Mouse (Mus musculus) lung, postnatal 0 days (tissue): ENCODE measurements around the gene Mnx1. TPM values are rescaled to one million over a fixed set of nuclear protein-coding genes. Genes with fewer than 3 reads are reported as not detected.

Source experiments
- ATAC-seq: fragments of 200-750 bp; cut with Nextera tagmentation; 2 replicates; pipeline ENCODE4 v1.8.0; 2017; ENCODE audit warnings: moderate library complexity
- DNase-seq: peaks from one replicate; pipeline ENCODE4 v3.0.0-alpha.2; 2016; ENCODE audit warnings: low spot score
- H3K27ac ChIP-seq: fragments of 300-500 bp; sonication (generic); 2 replicates; pipeline ENCODE4 v1.5.1; 2014; ENCODE audit warnings: antibody characterized with exemption, mild to moderate bottlenecking, low read length, mixed read lengths
- H3K27me3 ChIP-seq: fragments of 300-500 bp; sonication (generic); replicated peaks from 2 replicates; pipeline ENCODE4 v1.6.1; 2014; ENCODE audit warnings: low read length, mixed read lengths; ENCODE audit not compliant: insufficient read depth
- H3K36me3 ChIP-seq: fragments of 300-500 bp; sonication (generic); 2 replicates; pipeline ENCODE4 v1.6.1; 2014; ENCODE audit warnings: low read length, mixed read lengths; ENCODE audit not compliant: insufficient read depth
- H3K4me1 ChIP-seq: fragments of 300-500 bp; sonication (generic); 2 replicates; pipeline ENCODE4 v1.6.1; 2014; ENCODE audit warnings: antibody characterized with exemption, low read depth, low read length, mixed read lengths; ENCODE audit not compliant: insufficient read depth
- H3K4me2 ChIP-seq: fragments of 300-500 bp; sonication (generic); replicated peaks from 2 replicates; pipeline ENCODE4 v1.6.1; 2014; ENCODE audit warnings: low read depth, mild to moderate bottlenecking, low read length, moderate library complexity, mixed read lengths
- H3K4me3 ChIP-seq: fragments of 300-500 bp; sonication (generic); 2 replicates; pipeline ENCODE4 v1.5.1; 2014; ENCODE audit warnings: low read depth, low read length
- H3K9ac ChIP-seq: fragments of 300-500 bp; sonication (generic); replicated peaks from 2 replicates; pipeline ENCODE4 v1.6.1; 2014; ENCODE audit warnings: low read depth, mild to moderate bottlenecking
- H3K9me3 ChIP-seq: fragments of 300-500 bp; sonication (generic); 2 replicates; pipeline ENCODE4 v1.6.1; 2016; ENCODE audit warnings: low read length, mixed read lengths
- CTCF ChIP-seq: IDR thresholded peaks from 2 replicates; pipeline ENCODE4 v1.5.1; 2016; ENCODE audit warnings: antibody characterized with exemption, mild to moderate bottlenecking
- EP300 ChIP-seq: IDR thresholded peaks from 2 replicates; pipeline ENCODE4 v1.6.1; 2016; ENCODE audit warnings: antibody characterized with exemption, mild to moderate bottlenecking, control low read depth
- WGBS: fragments of 180-500 bp; shearing (Covaris S2); extraction: QIAGEN DNeasy Blood & Tissue Kit; methylation state at CpG from one replicate; pipeline ENCODE4 v1.1.7; 2014; 5-methylcytosine and 5-hydroxymethylcytosine counted together
- polyA plus RNA-seq: library from polyadenylated mRNA; unstranded; fragments of >200 nt; fragmentation: Nextera tagmentation; extraction: Ambion mirVana; gene quantifications from 2 replicates; pipeline ENCODE4 v1.2.1, GENCODE M21; 2015

Gene Mnx1
- polyA plus RNA-seq, 1 experiment from 2014 or later: not detected

GRCm38 (mm10) chr5:29470271-29470670 is 8.0 kb downstream of the Mnx1 start:
- Histone ChIP-seq H3K36me3 (no peaks in the 10 kb centered on the region), H3K9me3 (no peaks in the 10 kb centered on the region), H3K27me3 (peaks cover 79% of the 10 kb centered on the region), H3K9ac (no peak overlapping the region), H3K4me2 (no peak overlapping the region), H3K27ac (no peak overlapping the region), H3K4me1 (no peaks in the 10 kb centered on the region), H3K4me3 (no peak overlapping the region)
- WGBS: 10% methylated on average over 5 of the region's 5 CpGs
- ATAC-seq (no peak), DNase-seq (no peak)
- no peak for TF ChIP-seq EP300

DNA sequence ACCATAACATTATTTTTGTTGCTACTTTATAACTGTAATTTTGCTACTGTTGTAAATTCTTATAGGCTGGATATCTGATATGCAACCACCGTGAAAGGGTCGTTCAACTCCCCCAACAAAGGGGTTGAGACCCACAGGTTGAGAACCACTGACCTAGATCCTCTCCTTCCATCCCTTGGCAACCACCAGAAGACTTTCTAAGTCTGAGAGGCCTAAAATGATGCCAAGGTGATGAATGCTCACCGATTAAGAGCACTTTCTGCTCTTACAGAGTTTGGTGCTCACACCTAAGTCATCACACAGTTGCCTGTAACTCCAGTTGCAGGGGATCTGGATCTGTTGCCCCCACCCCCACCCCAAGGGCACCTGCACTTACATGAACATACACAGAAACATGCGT is 8.8 kb downstream of the Mnx1 start:
- H3K4me1 ChIP-seq: no peaks in the 10 kb centered on the region

DNA sequence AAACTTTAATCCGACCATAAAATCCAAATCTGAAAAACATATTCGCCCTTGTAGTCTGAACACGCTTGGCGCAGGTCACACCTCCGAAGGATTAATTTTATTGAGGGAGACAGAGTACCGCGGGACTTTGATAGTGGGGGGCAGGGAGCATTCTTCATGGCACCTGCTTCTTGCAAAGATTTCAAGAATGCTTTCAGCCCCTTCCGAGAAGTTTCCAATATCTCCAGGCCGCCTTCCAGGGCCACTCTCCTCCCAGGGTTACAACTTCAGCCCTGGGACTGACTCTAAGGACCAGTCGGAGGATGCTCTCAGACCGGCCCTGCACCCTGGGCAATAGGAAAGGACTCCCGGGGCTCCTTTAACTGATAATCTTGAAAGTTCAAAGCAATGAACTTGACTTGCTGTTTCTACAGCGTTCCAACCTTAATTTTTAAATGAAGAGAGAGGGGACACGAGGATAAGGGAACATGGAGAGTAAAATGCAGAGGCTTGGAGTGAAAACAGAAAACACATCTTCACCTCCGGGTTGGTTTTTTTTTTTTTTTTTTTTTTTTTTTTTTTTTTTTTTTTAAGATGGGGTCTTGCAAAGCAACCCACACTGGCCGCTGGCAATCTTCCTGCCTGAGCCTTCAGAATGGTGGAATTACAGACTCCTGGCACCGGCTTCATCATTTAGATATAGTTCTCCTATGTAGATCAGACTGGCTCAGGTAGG is 9.8 kb downstream of the Mnx1 start:
- Histone ChIP-seq H3K9ac (no peak overlapping the region), H3K4me3 (peak overlapping the region; percentile 52), H3K27ac (no peak overlapping the region), H3K9me3 (no peaks in the 10 kb centered on the region), H3K4me1 (no peaks in the 10 kb centered on the region), H3K27me3 (peaks cover 62% of the 10 kb centered on the region), H3K4me2 (peak overlapping the region; percentile 73), H3K36me3 (no peaks in the 10 kb centered on the region)
- 2% methylated on average over 17 of the region's 17 CpGs for WGBS
- no peak for TF ChIP-seq CTCF
- DNase-seq (no peak), ATAC-seq (no peak)

More for the DNA sequence above, 8.8 kb downstream of the Mnx1 start:
- ATAC-seq: no peak
- Histone ChIP-seq H3K27me3 (peaks cover 72% of the 10 kb centered on the region), H3K36me3 (no peaks in the 10 kb centered on the region), H3K4me2 (no peak overlapping the region), H3K4me3 (no peak overlapping the region), H3K9me3 (no peaks in the 10 kb centered on the region), H3K9ac (no peak overlapping the region), H3K27ac (no peak overlapping the region)
- TF ChIP-seq CTCF: no peak
- TF ChIP-seq EP300: no peak
- DNase-seq: no peak
- WGBS: 15% methylated on average over 4 of the region's 4 CpGs

DNA sequence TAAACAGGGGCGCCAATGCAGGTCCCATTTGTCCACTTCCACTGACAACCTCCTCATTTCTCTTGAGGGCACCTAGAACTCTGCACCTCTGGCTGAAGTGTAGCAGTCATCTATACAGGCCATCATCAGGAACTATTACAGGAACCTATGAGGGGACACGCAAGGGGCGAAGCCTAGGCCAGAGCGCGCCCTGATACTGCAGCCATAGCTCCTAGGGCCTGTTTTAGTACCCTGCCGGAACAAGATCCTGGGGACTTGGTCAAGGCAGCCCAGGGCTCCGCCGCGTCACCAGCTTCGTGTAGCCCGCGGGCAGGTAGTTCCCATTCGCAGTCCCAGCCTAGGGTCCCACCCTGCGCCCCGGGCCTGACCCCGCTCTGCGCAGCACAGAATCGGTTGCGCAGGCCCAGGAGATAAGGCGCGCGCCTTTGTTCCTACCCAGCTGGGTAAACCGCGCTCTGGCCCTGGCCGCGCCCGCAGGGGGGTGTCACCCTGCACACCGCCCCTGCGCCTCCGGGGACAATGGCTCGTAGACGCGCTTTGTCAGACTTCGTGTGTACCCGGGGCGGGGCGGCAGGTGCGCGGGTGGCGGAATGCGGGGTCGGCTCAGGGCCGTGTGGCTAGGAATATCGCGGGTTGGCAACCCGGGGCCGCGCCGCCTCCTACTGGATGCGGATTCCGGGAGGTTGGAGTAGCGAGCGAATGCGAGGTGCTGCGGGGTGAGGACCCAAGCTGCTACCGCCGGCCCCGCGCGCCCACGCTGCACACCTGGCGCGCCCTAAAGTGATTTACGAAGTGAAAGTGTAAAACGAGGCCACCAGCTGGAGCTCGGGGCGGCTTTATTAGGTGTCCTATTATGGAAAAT is 10.6 kb downstream of the Mnx1 start:
- TF ChIP-seq EP300: no peak
- no peak for TF ChIP-seq CTCF
- WGBS: 4% methylated on average over 63 of the region's 67 CpGs
- H3K27ac ChIP-seq: no peak overlapping the region
- H3K36me3 ChIP-seq: no peaks in the 10 kb centered on the region
- DNase-seq (peak; percentile 14), ATAC-seq (peak; percentile 38)
- H3K27me3 ChIP-seq: peaks cover 55% of the 10 kb centered on the region
- peak overlapping the region; percentile 73 for H3K4me2 ChIP-seq
- no peaks in the 10 kb centered on the region for H3K9me3 ChIP-seq
- H3K9ac ChIP-seq: 0 out of 2 replicates have a peak overlapping the region, but pooled peaks have one; percentile 19
- H3K4me1 ChIP-seq: no peaks in the 10 kb centered on the region
- H3K4me3 ChIP-seq: peak overlapping the region; percentile 52

DNA sequence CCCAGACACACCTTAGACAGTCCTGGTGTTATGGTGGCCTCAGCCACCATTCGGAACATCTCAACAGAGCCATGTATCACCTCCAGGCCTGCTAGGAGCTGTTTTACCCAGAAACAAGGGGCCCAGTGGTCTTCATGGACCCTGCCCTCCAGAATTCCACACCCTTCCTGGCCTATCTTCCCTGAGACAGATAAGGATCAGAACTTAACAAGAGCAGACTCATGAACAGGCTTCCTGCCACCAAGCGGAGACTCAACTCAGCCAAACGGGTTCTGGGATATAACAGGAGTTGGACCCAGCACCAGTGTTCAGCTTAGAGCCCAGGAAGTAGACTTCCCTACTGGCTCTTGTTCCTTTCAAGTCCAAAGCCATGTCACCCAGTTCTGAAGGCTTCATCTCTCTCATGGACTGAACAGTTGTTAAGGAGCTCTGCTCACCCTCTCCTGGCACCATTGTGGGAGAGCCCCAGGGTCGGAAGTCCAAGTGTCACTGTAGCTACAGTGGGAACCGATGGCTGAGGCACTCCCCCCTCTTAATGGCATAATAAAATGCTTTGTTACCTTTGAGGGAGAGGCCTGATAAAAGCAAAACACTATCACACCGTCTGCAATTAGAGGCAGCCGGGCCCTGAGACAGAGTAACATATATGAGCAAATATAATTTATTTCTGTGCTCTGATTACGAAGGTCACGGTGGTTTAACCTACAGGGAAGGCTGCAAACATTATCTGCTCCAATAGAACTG is 15.2 kb downstream of the Mnx1 start:
- peaks cover 12% of the 10 kb centered on the region for H3K27me3 ChIP-seq

More for the DNA sequence above, 15.2 kb downstream of the Mnx1 start:
- ATAC-seq (no peak), DNase-seq (no peak)
- no peak overlapping the region for H3K9ac ChIP-seq
- no peak overlapping the region for H3K4me3 ChIP-seq
- H3K4me1 ChIP-seq: no peaks in the 10 kb centered on the region
- 55% methylated on average over 9 of the region's 9 CpGs for WGBS
- H3K27ac ChIP-seq: no peak overlapping the region
- H3K4me2 ChIP-seq: no peak overlapping the region
- H3K36me3 ChIP-seq: 0 out of 2 replicates have a peak, but pooled peaks cover 4% of the 10 kb centered on the region
- TF ChIP-seq CTCF (no peak), EP300 (no peak)
- no peaks in the 10 kb centered on the region for H3K9me3 ChIP-seq
